Mouse (Mus musculus) ES-Bruce4 (cell line): ENCODE results near the gene Ptprg.

Source experiments
- CTCF ChIP-seq: IDR thresholded peaks from one replicate; pipeline ENCODE4 v1.8.1; 2011; ENCODE audit warnings: low read depth, low read length
- EP300 ChIP-seq: IDR thresholded peaks from 2 replicates; pipeline ENCODE4 v1.6.1; 2011; ENCODE audit warnings: low read depth, low read length; ENCODE audit not compliant: insufficient read depth

DNA sequence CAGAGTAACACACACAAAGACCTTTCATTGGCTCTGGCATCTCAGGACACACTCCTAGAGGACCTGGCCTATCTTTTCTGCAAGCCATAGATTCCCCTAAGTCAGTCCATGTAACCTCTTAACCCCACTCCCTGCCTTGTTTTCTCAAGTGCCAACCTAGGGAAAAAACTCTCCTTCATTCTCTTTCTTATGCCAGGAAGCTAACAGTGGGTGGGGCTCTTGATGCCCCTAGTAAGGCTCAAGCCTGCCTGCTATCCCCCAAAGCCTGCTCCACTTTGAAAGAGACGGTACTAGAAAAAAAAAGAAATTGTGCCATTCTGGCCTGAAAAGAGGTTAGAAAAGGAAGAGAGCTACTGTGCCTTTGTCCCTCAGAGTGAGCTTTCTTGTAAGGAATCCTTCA, 358.9 kb downstream of the Ptprg start:
- no peak for TF ChIP-seq CTCF
- TF ChIP-seq EP300: no peak
